Mouse (Mus musculus) MEL (cell line): Measurements from ENCODE around the gene Rexo5. TPM values are rescaled to one million over a fixed set of nuclear protein-coding genes. Genes with fewer than 3 reads are reported as not detected.

Experiments
- DNase-seq: peaks from one replicate; pipeline ENCODE4 v3.0.0; 2011; ENCODE audit warnings: low read depth, low spot score
- H3K27ac ChIP-seq: 2 replicates; pipeline ENCODE4 v1.5.1; 2012; ENCODE audit warnings: low read depth, mild to moderate bottlenecking, control low read depth, low read length, moderate library complexity; ENCODE audit not compliant: control insufficient read depth
- H3K27me3 ChIP-seq, 2 experiments: fragments of 150-350 bp in 1 of 2; sonication (generic) in 1 of 2; 2 replicates each; pipeline ENCODE4 v1.6.1; 2012; ENCODE audit warnings: low read length in 2 of 2, mild to moderate bottlenecking in 2 of 2, improper control_type of control experiment in 1 of 2, moderate library complexity in 1 of 2; ENCODE audit not compliant: insufficient read depth in 2 of 2, control insufficient read depth in 1 of 2
- H3K36me3 ChIP-seq, 2 experiments: 2 replicates each; pipeline ENCODE4 v1.6.1; 2012 to 2014; ENCODE audit warnings: low read length in 2 of 2, improper control_type of control experiment in 1 of 2, inconsistent platforms in 1 of 2, mild to moderate bottlenecking in 1 of 2; ENCODE audit not compliant: insufficient read depth in 2 of 2, control insufficient read depth in 1 of 2
- H3K4me1 ChIP-seq, 2 experiments: fragments of 150-350 bp in 1 of 2; sonication (generic) in 1 of 2; 2 replicates each; pipeline ENCODE4 v1.6.1; 2012; ENCODE audit warnings: low read length in 2 of 2, improper control_type of control experiment in 1 of 2, mild to moderate bottlenecking in 1 of 2; ENCODE audit not compliant: insufficient read depth in 2 of 2, control insufficient read depth in 1 of 2
- H3K4me3 ChIP-seq, 2 experiments: fragments of 150-350 bp in 1 of 2; sonication (generic) in 1 of 2; 2 replicates each; pipeline ENCODE4 v1.5.1; 2012; ENCODE audit warnings: low read depth in 2 of 2, low read length in 2 of 2, mild to moderate bottlenecking in 2 of 2, moderate library complexity in 2 of 2, control low read depth in 1 of 2, improper control_type of control experiment in 1 of 2; ENCODE audit not compliant: control insufficient read depth in 1 of 2, insufficient read depth in 1 of 2
- H3K79me2 ChIP-seq: 2 replicates; pipeline ENCODE4 v1.6.1; 2012; ENCODE audit warnings: mild to moderate bottlenecking, low read length, moderate library complexity; ENCODE audit not compliant: control insufficient read depth, poor library complexity, insufficient read depth
- H3K9ac ChIP-seq: 2 replicates; pipeline ENCODE4 v1.6.1; 2012; ENCODE audit warnings: low read depth, mild to moderate bottlenecking, control low read depth, low read length, moderate library complexity; ENCODE audit not compliant: control insufficient read depth, poor library complexity, severe bottlenecking
- H3K9me3 ChIP-seq: fragments of 150-350 bp; sonication (generic); replicated peaks from 2 replicates; pipeline ENCODE4 v1.6.1; 2012; ENCODE audit warnings: mild to moderate bottlenecking, low read length, improper control_type of control experiment, moderate library complexity; ENCODE audit not compliant: insufficient read depth
- CHD1 ChIP-seq: IDR thresholded peaks from 2 replicates; pipeline ENCODE4 v1.6.1; 2012; ENCODE audit warnings: low read depth, mild to moderate bottlenecking, inconsistent platforms, low read length, improper control_type of control experiment
- ELF1 ChIP-seq: IDR thresholded peaks from 2 replicates; pipeline ENCODE4 v1.6.1; 2014; ENCODE audit warnings: low read depth, mild to moderate bottlenecking, inconsistent platforms, low read length, improper control_type of control experiment, moderate library complexity
- ETS1 ChIP-seq: IDR thresholded peaks from 2 replicates; pipeline ENCODE4 v1.6.1; 2012; ENCODE audit warnings: low read depth, mild to moderate bottlenecking, inconsistent platforms, low read length, improper control_type of control experiment, moderate library complexity
- GABPA ChIP-seq: IDR thresholded peaks from 2 replicates; pipeline ENCODE4 v1.6.1; 2012; ENCODE audit warnings: low read depth, mild to moderate bottlenecking, inconsistent platforms, low read length, improper control_type of control experiment, moderate library complexity
- GATA1 ChIP-seq: IDR thresholded peaks from 2 replicates; pipeline ENCODE4 v1.6.1; 2011; ENCODE audit warnings: low read depth, low read length, improper control_type of control experiment
- HCFC1 ChIP-seq: IDR thresholded peaks from 2 replicates; pipeline ENCODE4 v1.6.1; 2012; ENCODE audit warnings: low read depth, mild to moderate bottlenecking, inconsistent platforms, low read length, improper control_type of control experiment, moderate library complexity
- JUND ChIP-seq: IDR thresholded peaks from 2 replicates; pipeline ENCODE4 v1.6.1; 2011; ENCODE audit warnings: low read depth, mild to moderate bottlenecking, improper control_type of control experiment, low read length
- MAFK ChIP-seq: IDR thresholded peaks from 2 replicates; pipeline ENCODE4 v1.6.1; 2011; ENCODE audit warnings: low read depth, mild to moderate bottlenecking, low read length, improper control_type of control experiment, borderline replicate concordance
- MAX ChIP-seq: IDR thresholded peaks from 2 replicates; pipeline ENCODE4 v1.6.1; 2011; ENCODE audit warnings: low read length, improper control_type of control experiment
- MAZ ChIP-seq: IDR thresholded peaks from 2 replicates; pipeline ENCODE4 v1.6.1; 2012; ENCODE audit warnings: low read depth, mild to moderate bottlenecking, inconsistent platforms, low read length, improper control_type of control experiment
- MYB ChIP-seq: IDR thresholded peaks from 2 replicates; pipeline ENCODE4 v1.6.1; 2011; ENCODE audit warnings: mild to moderate bottlenecking, low read depth, low read length, improper control_type of control experiment
- POLR2AphosphoS2 ChIP-seq: IDR thresholded peaks from 2 replicates; pipeline ENCODE4 v1.6.1; 2011; ENCODE audit warnings: low read length, improper control_type of control experiment
- POLR2AphosphoS5 ChIP-seq: IDR thresholded peaks from 2 replicates; pipeline ENCODE4 v1.6.1; 2012; ENCODE audit warnings: low read depth, borderline replicate concordance, mild to moderate bottlenecking, inconsistent platforms, low read length, moderate library complexity, mixed read lengths
- RAD21 ChIP-seq: IDR thresholded peaks from 2 replicates; pipeline ENCODE4 v1.6.1; 2011; ENCODE audit warnings: mild to moderate bottlenecking, low read depth, low read length, improper control_type of control experiment
- TBP ChIP-seq: IDR thresholded peaks from 2 replicates; pipeline ENCODE4 v1.8.0; 2011; ENCODE audit warnings: low read depth, low read length, improper control_type of control experiment
- TCF12 ChIP-seq: IDR thresholded peaks from 2 replicates; pipeline ENCODE4 v1.6.1; 2014; ENCODE audit warnings: low read depth, mild to moderate bottlenecking, inconsistent platforms, low read length, improper control_type of control experiment, moderate library complexity
- UBTF ChIP-seq: IDR thresholded peaks from 2 replicates; pipeline ENCODE4 v1.6.1; 2012; ENCODE audit warnings: low read depth, mild to moderate bottlenecking, inconsistent platforms, low read length, improper control_type of control experiment, moderate library complexity, borderline replicate concordance; ENCODE audit not compliant: insufficient read depth
- USF1 ChIP-seq: IDR thresholded peaks from 2 replicates; pipeline ENCODE4 v1.6.1; 2014; ENCODE audit warnings: low read depth, mild to moderate bottlenecking, inconsistent platforms, low read length, improper control_type of control experiment, moderate library complexity
- ZC3H11A ChIP-seq: IDR thresholded peaks from 2 replicates; pipeline ENCODE4 v1.6.1; 2012; ENCODE audit warnings: low read depth, mild to moderate bottlenecking, inconsistent platforms, low read length, improper control_type of control experiment
- ZKSCAN1 ChIP-seq: IDR thresholded peaks from 2 replicates; pipeline ENCODE4 v1.6.1; 2012; ENCODE audit warnings: low read depth, mild to moderate bottlenecking, inconsistent platforms, low read length, improper control_type of control experiment, moderate library complexity
- ZNF384 ChIP-seq: IDR thresholded peaks from 2 replicates; pipeline ENCODE4 v1.6.1; 2012; ENCODE audit warnings: low read depth, mild to moderate bottlenecking, inconsistent platforms, low read length, improper control_type of control experiment
- polyA plus RNA-seq, 2 experiments: library from polyadenylated mRNA; stranded (reverse) in 1 of 2; unstranded in 1 of 2; fragments of >175 nt in 1 of 2; fragments of >200 nt in 1 of 2; gene quantifications; 2 replicates each; pipeline versions ENCODE4 v1.2.1 to v1.2.4; 2012; ENCODE audit warnings: low replicate concordance in 2 of 2, low read depth in 1 of 2; ENCODE audit not compliant: insufficient read length in 2 of 2, insufficient read depth in 1 of 2, missing spikeins in 1 of 2
- total RNA-seq: library from RNA; depleted of rRNA; stranded (reverse); fragments of 300-350 nt; gene quantifications from 2 replicates; pipeline ENCODE4 v1.2.3, GENCODE M21; 2012

Rexo5 gene
- total and polyA plus RNA-seq, 3 experiments: 11.7 to 18.3 TPM; not detected in 1

DNA sequence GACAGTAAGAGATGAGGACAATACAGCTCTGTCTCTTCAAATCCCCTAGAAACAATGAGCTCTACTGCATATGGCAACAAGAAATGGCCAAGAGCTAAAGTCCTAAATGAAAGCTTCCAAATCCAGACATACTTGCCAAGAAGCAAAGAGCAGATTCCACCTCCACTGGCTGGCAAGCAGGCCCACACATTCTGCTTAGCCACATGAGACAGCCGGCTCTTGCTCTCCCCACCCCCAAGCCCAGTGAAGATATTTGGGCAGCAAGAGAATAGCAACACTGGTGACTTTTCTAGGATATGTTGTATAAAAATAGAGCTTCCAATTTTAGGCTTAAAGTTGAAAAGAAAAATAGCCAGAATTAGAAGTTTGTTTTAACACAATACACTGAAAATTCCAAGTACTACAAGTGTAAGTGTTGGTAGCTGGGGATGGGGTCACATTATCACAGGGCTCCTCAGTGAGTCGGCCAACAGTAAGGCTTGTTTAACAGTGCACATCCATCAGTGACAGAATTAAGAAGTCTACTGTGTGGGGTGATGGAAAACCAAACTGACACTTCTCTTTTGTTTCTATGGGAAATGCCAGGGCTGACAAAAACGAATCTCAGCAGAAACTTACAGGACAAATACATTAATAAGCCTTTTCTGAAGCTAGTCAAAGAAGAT is 82.1 kb downstream of the Rexo5 start:
- DNase-seq: no peak
- Histone ChIP-seq H3K9me3 (no peaks in the 10 kb centered on the region), H3K79me2 (no peaks in the 10 kb centered on the region), H3K4me3 (no peak overlapping the region), H3K27ac (no peak overlapping the region), H3K9ac (no peak overlapping the region), H3K27me3 (no peaks in the 10 kb centered on the region), H3K36me3 (no peaks in the 10 kb centered on the region), H3K4me1 (no peaks in the 10 kb centered on the region)
- TF ChIP-seq MAFK (no peak), GABPA (no peak)

DNA sequence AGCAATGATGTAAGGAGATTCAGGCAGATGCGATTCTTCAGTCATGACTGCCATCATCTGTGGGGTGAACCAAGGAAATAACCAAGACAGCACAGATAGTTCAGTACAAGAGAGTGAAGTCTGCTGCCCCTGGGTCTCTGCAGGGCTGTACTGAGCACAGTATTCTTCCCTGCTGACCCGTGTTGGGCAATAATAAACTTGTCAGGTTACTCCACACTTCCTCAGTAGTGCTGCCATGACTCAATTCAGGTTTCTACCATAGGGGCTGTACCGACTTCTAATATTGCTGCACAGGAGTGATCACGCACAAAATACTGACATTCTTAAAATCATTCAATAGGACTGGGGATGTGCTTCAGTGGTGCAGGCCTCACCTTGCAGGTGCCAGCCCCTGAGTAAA is 85.4 kb downstream of the Rexo5 start:
- DNase-seq: no peak
- no peaks in the 10 kb centered on the region for H3K79me2 ChIP-seq
- no peaks in the 10 kb centered on the region for H3K9me3 ChIP-seq
- H3K27me3 ChIP-seq: no peaks in the 10 kb centered on the region
- TF ChIP-seq ZC3H11A (no peak), TBP (no peak), ELF1 (no peak), ETS1 (no peak), GATA1 (no peak), RAD21 (no peak), TCF12 (no peak), MYB (no peak), JUND (no peak), USF1 (no peak), UBTF (no peak), HCFC1 (no peak), ZNF384 (no peak), MAZ (no peak), CHD1 (no peak), ZKSCAN1 (no peak), POLR2AphosphoS2 (no peak), MAX (no peak), POLR2AphosphoS5 (no peak)
- H3K4me1 ChIP-seq: no peaks in the 10 kb centered on the region; a peak in 1 of 4 replicates
- no peak overlapping the region for H3K4me3 ChIP-seq
- peaks cover 0 to 7% of the 10 kb centered on the region in 2 experiments; a peak in 2 of 4 replicates for H3K36me3 ChIP-seq
- H3K9ac ChIP-seq: no peak overlapping the region
- H3K27ac ChIP-seq: no peak overlapping the region
